Mouse (Mus musculus) small intestine, adult 2 months (tissue): ENCODE data around the gene Fam181b. TPM values are rescaled to one million over a fixed set of nuclear protein-coding genes. Genes with fewer than 3 reads are reported as not detected.
A peak's percentile ranks its signal among the peaks of the same experiment; 100 is the strongest.

Experiments used
- H3K27ac ChIP-seq: fragments of 200-500 bp; 2 replicates; pipeline ENCODE4 v1.5.1; 2012; ENCODE audit warnings: low read depth, low read length, control low read depth, inconsistent platforms; ENCODE audit not compliant: insufficient read depth
- H3K27me3 ChIP-seq: fragments of 200-500 bp; 2 replicates; pipeline ENCODE4 v1.6.1; 2012; ENCODE audit warnings: mild to moderate bottlenecking, moderate library complexity, low read length, inconsistent platforms; ENCODE audit not compliant: control insufficient read depth, insufficient read depth
- H3K36me3 ChIP-seq: fragments of 200-500 bp; 2 replicates; pipeline ENCODE4 v1.6.1; 2012; ENCODE audit warnings: mild to moderate bottlenecking, low read length, control low read depth, inconsistent platforms; ENCODE audit not compliant: control insufficient read depth, insufficient read depth
- H3K4me1 ChIP-seq: fragments of 200-500 bp; 2 replicates; pipeline ENCODE4 v1.6.1; 2012; ENCODE audit warnings: low read length, inconsistent platforms, mixed read lengths; ENCODE audit not compliant: control insufficient read depth, insufficient read depth, insufficient read length
- H3K4me3 ChIP-seq: fragments of 200-500 bp; 2 replicates; pipeline ENCODE4 v1.5.1; 2012; ENCODE audit warnings: low read depth, mild to moderate bottlenecking, control low read depth, inconsistent platforms, low read length, moderate library complexity
- CTCF ChIP-seq: fragments of 200-500 bp; IDR thresholded peaks from 2 replicates; pipeline ENCODE4 v1.5.1; 2012; ENCODE audit warnings: low read depth, mild to moderate bottlenecking, control low read depth, inconsistent platforms, low read length, moderate library complexity, mixed read lengths; ENCODE audit not compliant: insufficient replicate concordance, insufficient read length; ENCODE audit errors: extremely low read depth
- POLR2A ChIP-seq: fragments of 200-500 bp; IDR thresholded peaks from 2 replicates; pipeline ENCODE4 v1.6.1; 2012; ENCODE audit warnings: low read depth, mild to moderate bottlenecking, control low read depth, inconsistent platforms, low read length, moderate library complexity
- WGBS: fragments of 180-500 bp; shearing (Covaris S2); methylation state at CpG from one replicate; pipeline ENCODE4 v1.1.7; 2018; 5-methylcytosine and 5-hydroxymethylcytosine counted together
- polyA plus RNA-seq: library from polyadenylated mRNA; depleted of rRNA; stranded (reverse); fragments of >200 nt; gene quantifications from 2 replicates; pipeline ENCODE4 v1.2.3, GENCODE M21; 2012

Fam181b gene
- polyA plus RNA-seq, 1 experiment = 0.18 TPM

DNA sequence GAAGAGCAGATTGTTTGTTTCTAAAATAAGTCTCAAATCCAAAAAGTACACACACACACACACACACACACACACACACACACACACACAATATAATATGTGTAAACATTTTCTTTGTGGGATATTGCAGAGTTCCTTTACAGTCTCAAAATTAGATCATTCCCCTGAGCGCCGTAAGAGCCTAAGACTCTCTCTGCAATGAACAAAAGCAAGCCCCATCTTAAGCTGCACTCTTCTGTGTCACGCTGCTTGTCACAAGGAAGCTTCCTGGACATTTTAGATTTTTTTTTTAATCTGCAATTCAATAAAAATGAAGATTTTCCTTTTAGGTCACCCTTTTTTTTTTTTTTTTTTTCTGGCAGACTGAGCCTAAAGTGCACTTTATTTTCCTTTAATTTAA, 17.9 kb upstream of the Fam181b start:
- Histone ChIP-seq H3K27ac (no peak overlapping the region), H3K27me3 (no peaks in the 10 kb centered on the region), H3K36me3 (no peaks in the 10 kb centered on the region), H3K4me3 (no peak overlapping the region), H3K4me1 (no peaks in the 10 kb centered on the region)
- 89% methylated on average over 3 of the region's 3 CpGs for WGBS
- TF ChIP-seq CTCF = no peak
- no peak for TF ChIP-seq POLR2A

DNA sequence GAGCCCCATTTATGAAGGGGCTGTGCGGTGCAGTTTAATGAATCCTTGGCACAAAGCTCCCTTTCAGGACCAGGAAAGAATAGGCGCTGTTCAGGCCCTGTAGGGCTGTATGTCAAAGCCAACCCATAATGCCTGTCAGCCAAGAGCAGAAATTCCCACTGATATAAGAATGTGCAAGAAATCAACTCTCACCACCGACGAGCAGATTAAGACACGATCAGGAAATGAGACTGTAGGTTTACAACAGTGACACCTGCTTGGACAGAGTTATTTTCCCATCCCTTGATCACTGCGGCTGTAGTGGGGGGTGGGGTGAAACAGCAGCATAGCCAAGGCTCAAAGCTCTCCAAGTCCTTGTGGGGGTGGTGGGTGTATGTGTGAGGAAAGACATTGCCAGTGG, 17.5 kb upstream of the Fam181b start:
- 59% methylated on average over 6 of the region's 6 CpGs for WGBS
- no peak for TF ChIP-seq POLR2A
- TF ChIP-seq CTCF = no peak
- Histone ChIP-seq H3K36me3 (no peaks in the 10 kb centered on the region), H3K27me3 (no peaks in the 10 kb centered on the region), H3K27ac (no peak overlapping the region), H3K4me3 (no peak overlapping the region), H3K4me1 (no peaks in the 10 kb centered on the region)

DNA sequence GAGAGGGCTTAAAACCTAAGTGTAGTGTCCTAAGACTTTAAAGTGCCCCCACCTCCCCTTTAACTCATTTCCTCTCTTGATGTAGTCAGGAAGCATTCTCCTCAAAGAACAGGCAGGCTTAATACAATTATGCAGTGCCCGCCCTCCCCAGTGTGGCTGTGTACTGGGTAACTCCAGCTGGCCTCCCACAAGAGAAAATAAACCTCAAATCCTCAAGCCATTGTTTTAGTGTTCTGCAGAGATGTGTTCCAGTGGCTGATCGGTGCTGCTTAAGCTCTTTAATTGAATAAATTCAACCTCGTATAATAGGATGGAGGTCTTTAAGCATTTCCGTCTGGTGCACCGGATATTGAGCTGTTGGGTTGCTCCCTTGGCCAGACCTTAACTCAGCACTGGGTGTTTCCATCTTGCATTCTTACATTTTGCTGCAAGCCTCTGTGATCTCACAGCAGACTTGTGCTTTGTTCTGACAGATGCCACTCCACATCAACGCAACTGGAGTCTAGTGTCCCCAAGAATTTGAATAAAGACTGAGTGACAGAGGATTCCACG, 12.1 kb upstream of the Fam181b start:
- no peaks in the 10 kb centered on the region for H3K27me3 ChIP-seq
- WGBS = 79% methylated on average over 7 of the region's 7 CpGs

DNA sequence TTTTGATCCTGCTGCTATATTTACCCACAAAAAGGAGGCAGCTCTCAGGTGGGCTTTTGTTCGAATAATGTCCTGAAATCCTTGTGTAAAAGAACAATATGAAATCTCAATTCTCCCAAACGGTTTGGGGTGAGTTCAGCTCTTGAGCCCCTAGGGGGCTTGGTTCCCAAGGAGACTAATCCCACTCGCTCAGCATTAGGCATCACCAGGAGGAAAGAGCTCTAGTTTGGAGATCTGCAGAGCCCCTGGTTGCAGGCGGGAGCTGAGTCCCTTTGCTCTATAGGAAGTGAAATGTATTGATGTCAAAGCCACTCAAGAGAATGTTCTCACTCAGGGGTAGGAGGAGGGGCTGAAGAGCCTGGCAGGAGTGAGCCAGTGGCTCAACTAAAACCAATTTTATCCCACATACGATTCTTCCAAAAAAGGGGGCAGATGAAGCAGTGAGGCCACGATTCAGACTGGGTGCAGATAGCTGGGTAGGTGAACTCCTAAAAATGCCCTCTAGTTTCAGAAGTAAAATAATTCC, 3.2 kb upstream of the Fam181b start:
- H3K27me3 ChIP-seq = peaks cover 19% of the 10 kb centered on the region
- H3K4me1 ChIP-seq = 0 out of 2 replicates have a peak, but pooled peaks cover 4% of the 10 kb centered on the region
- H3K4me3 ChIP-seq = no peak overlapping the region
- no peaks in the 10 kb centered on the region for H3K36me3 ChIP-seq
- H3K27ac ChIP-seq = no peak overlapping the region
- TF ChIP-seq CTCF = no peak
- no peak for TF ChIP-seq POLR2A
- 22% methylated on average over 6 of the region's 6 CpGs for WGBS

More for the DNA sequence above, 12.1 kb upstream of the Fam181b start:
- TF ChIP-seq POLR2A = no peak
- TF ChIP-seq CTCF = no peak
- no peaks in the 10 kb centered on the region for H3K4me1 ChIP-seq
- no peaks in the 10 kb centered on the region for H3K36me3 ChIP-seq
- H3K4me3 ChIP-seq = no peak overlapping the region
- H3K27ac ChIP-seq = no peak overlapping the region

- no peaks in the 10 kb centered on the region for H3K36me3 ChIP-seq
- no peak overlapping the region for H3K27ac ChIP-seq
- TF ChIP-seq POLR2A (no peak), CTCF (no peak)
- peak overlapping the region; percentile 56 for H3K4me3 ChIP-seq
- WGBS = 35% methylated on average over 7 of the region's 7 CpGs
- H3K4me1 ChIP-seq = 0 out of 2 replicates have a peak, but pooled peaks cover 4% of the 10 kb centered on the region
- peaks cover 20% of the 10 kb centered on the region for H3K27me3 ChIP-seq
Observed at GRCm38 (mm10) chr7:93079420-93079784, 263 bp upstream of the Fam181b start.

- Histone ChIP-seq H3K4me3 (peak overlapping the region; percentile 56), H3K27me3 (peaks cover 20% of the 10 kb centered on the region), H3K4me1 (0 out of 2 replicates have a peak, but pooled peaks cover 4% of the 10 kb centered on the region), H3K36me3 (no peaks in the 10 kb centered on the region), H3K27ac (no peak overlapping the region)
- TF ChIP-seq CTCF = no peak
- TF ChIP-seq POLR2A = no peak
- WGBS = 3% methylated on average over 45 of the region's 45 CpGs
Observed at GRCm38 (mm10) chr7:93080731-93081430, 1.2 kb downstream of the Fam181b start.

- Histone ChIP-seq H3K4me3 (no peak overlapping the region), H3K27me3 (no peaks in the 10 kb centered on the region), H3K27ac (no peak overlapping the region), H3K4me1 (no peaks in the 10 kb centered on the region), H3K36me3 (no peaks in the 10 kb centered on the region)
- TF ChIP-seq CTCF (no peak), POLR2A (no peak)
- WGBS = 44% methylated on average over 11 of the region's 11 CpGs
Observed at GRCm38 (mm10) chr7:93093371-93094058, 13.8 kb downstream of the Fam181b start.
